Mouse (Mus musculus) midbrain, embryonic 14.5 days (tissue): ENCODE results near the gene Nrros. TPM values are rescaled to one million over a fixed set of nuclear protein-coding genes. Genes with fewer than 3 reads are reported as not detected.
A peak's percentile ranks its signal among the peaks of the same experiment; 100 is the strongest.

Experiments used
- ATAC-seq: fragments of 200-750 bp; cut with Nextera tagmentation; 2 replicates; pipeline ENCODE4 v1.8.0; 2017; ENCODE audit warnings: moderate number of reproducible peaks, moderate library complexity; ENCODE audit not compliant: low FRiP score, low TSS enrichment
- DNase-seq: peaks from one replicate; pipeline ENCODE4 v3.0.0-alpha.2; 2015
- H3K27ac ChIP-seq: fragments of 300-500 bp; sonication (generic); replicated peaks from 2 replicates; pipeline ENCODE4 v1.5.1; 2014; ENCODE audit warnings: mild to moderate bottlenecking, low read depth, low read length, moderate library complexity
- H3K27me3 ChIP-seq: fragments of 300-500 bp; sonication (generic); 2 replicates; pipeline ENCODE4 v1.6.1; 2014; ENCODE audit warnings: low read length, control low read depth, mixed read lengths; ENCODE audit not compliant: control insufficient read depth, insufficient read depth
- H3K36me3 ChIP-seq: fragments of 300-500 bp; sonication (generic); 2 replicates; pipeline ENCODE4 v1.6.1; 2014; ENCODE audit warnings: low read length, control low read depth; ENCODE audit not compliant: control insufficient read depth, insufficient read depth
- H3K4me1 ChIP-seq: fragments of 300-500 bp; sonication (generic); 2 replicates; pipeline ENCODE4 v1.6.1; 2014; ENCODE audit warnings: mild to moderate bottlenecking, antibody characterized with exemption, low read length, control low read depth; ENCODE audit not compliant: control insufficient read depth, insufficient read depth
- H3K4me2 ChIP-seq: fragments of 300-500 bp; sonication (generic); 2 replicates; pipeline ENCODE4 v1.6.1; 2014; ENCODE audit warnings: mild to moderate bottlenecking, low read length, moderate library complexity
- H3K4me3 ChIP-seq: fragments of 300-500 bp; sonication (generic); replicated peaks from 2 replicates; pipeline ENCODE4 v1.5.1; 2014; ENCODE audit warnings: low read depth, low read length
- H3K9ac ChIP-seq: fragments of 300-500 bp; sonication (generic); replicated peaks from 2 replicates; pipeline ENCODE4 v1.6.1; 2014; ENCODE audit warnings: mild to moderate bottlenecking, low read length, moderate library complexity
- H3K9me3 ChIP-seq: fragments of 300-500 bp; sonication (generic); 2 replicates; pipeline ENCODE4 v1.6.1; 2016; ENCODE audit warnings: low read length, control low read depth, mixed read lengths; ENCODE audit not compliant: control insufficient read depth
- WGBS: fragments of 180-500 bp; shearing (Covaris S2); extraction: QIAGEN DNeasy Blood & Tissue Kit; methylation state at CpG from one replicate; pipeline ENCODE4 v1.1.7; 2014; 5-methylcytosine and 5-hydroxymethylcytosine counted together
- polyA plus RNA-seq: library from polyadenylated mRNA; unstranded; fragments of >200 nt; fragmentation: Nextera tagmentation; extraction: Ambion mirVana; gene quantifications from 2 replicates; pipeline ENCODE4 v1.2.1, GENCODE M21; 2014

The Nrros gene
- polyA plus RNA-seq, 1 experiment from 2014 or later = 8.7 TPM

GRCm38 (mm10) chr16:32114968-32115695, 50.3 kb downstream of the Nrros start:
- DNase-seq = peak; percentile 84
- Histone ChIP-seq H3K9ac (no peak overlapping the region), H3K27ac (no peak overlapping the region), H3K36me3 (no peaks in the 10 kb centered on the region), H3K4me3 (no peak overlapping the region), H3K4me2 (no peak overlapping the region; the same call in 1 of the 2 replicates), H3K4me1 (no peaks in the 10 kb centered on the region), H3K27me3 (no peaks in the 10 kb centered on the region), H3K9me3 (no peaks in the 10 kb centered on the region)
- ATAC-seq = no peak
- 20% methylated on average over 15 of the region's 15 CpGs for WGBS

GRCm38 (mm10) chr16:32114406-32114805, 51.0 kb downstream of the Nrros start:
- no peaks in the 10 kb centered on the region for H3K27me3 ChIP-seq
- 87% methylated on average over 10 of the region's 10 CpGs for WGBS

GRCm38 (mm10) chr16:32113541-32114218, 51.7 kb downstream of the Nrros start:
- DNase-seq (peak; percentile 10), ATAC-seq (no peak)
- Histone ChIP-seq H3K4me1 (no peaks in the 10 kb centered on the region), H3K4me3 (no peak overlapping the region), H3K27me3 (no peaks in the 10 kb centered on the region), H3K9ac (no peak overlapping the region), H3K4me2 (no peak overlapping the region), H3K27ac (no peak overlapping the region), H3K9me3 (no peaks in the 10 kb centered on the region), H3K36me3 (0 out of 2 replicates have a peak, but pooled peaks cover 9% of the 10 kb centered on the region)
- 72% methylated on average over 23 of the region's 23 CpGs for WGBS

More at GRCm38 (mm10) chr16:32114406-32114805, 51.0 kb downstream of the Nrros start:
- Histone ChIP-seq H3K9me3 (no peaks in the 10 kb centered on the region), H3K4me3 (no peak overlapping the region), H3K9ac (no peak overlapping the region), H3K4me1 (no peaks in the 10 kb centered on the region), H3K4me2 (no peak overlapping the region), H3K36me3 (0 out of 2 replicates have a peak, but pooled peaks cover 3% of the 10 kb centered on the region), H3K27ac (no peak overlapping the region)
- ATAC-seq (no peak), DNase-seq (no peak)

- Histone ChIP-seq H3K36me3 (peaks cover 31% of the 10 kb centered on the region), H3K27me3 (no peaks in the 10 kb centered on the region), H3K9ac (no peak overlapping the region), H3K4me1 (no peaks in the 10 kb centered on the region), H3K27ac (no peak overlapping the region), H3K4me3 (no peak overlapping the region), H3K4me2 (no peak overlapping the region), H3K9me3 (no peaks in the 10 kb centered on the region)
- WGBS = 74% methylated on average over 15 of the region's 15 CpGs
- DNase-seq = peak; percentile 14
- ATAC-seq = no peak
Measured at GRCm38 (mm10) chr16:32110951-32111699, 54.3 kb downstream of the Nrros start.

GRCm38 (mm10) chr16:32108578-32108977, 56.8 kb downstream of the Nrros start:
- WGBS = 87% methylated on average over 2 of the region's 2 CpGs
- Histone ChIP-seq H3K4me3 (no peak overlapping the region), H3K4me1 (no peaks in the 10 kb centered on the region), H3K4me2 (no peak overlapping the region), H3K27ac (no peak overlapping the region), H3K36me3 (peaks cover 43% of the 10 kb centered on the region), H3K27me3 (no peaks in the 10 kb centered on the region), H3K9ac (no peak overlapping the region), H3K9me3 (no peaks in the 10 kb centered on the region)
- DNase-seq (no peak), ATAC-seq (no peak)

- H3K9me3 ChIP-seq = no peaks in the 10 kb centered on the region
- H3K4me1 ChIP-seq = no peaks in the 10 kb centered on the region
- H3K36me3 ChIP-seq = peaks cover 47% of the 10 kb centered on the region
- no peak overlapping the region for H3K4me3 ChIP-seq
- no peaks in the 10 kb centered on the region for H3K27me3 ChIP-seq
- ATAC-seq = no peak
- no peak overlapping the region for H3K4me2 ChIP-seq
- H3K27ac ChIP-seq = no peak overlapping the region
- H3K9ac ChIP-seq = no peak overlapping the region
- 82% methylated on average over 7 of the region's 7 CpGs for WGBS
- DNase-seq = no peak
Measured at GRCm38 (mm10) chr16:32108170-32108569, 57.2 kb downstream of the Nrros start.

GRCm38 (mm10) chr16:32107342-32108045, 57.9 kb downstream of the Nrros start:
- H3K4me3 ChIP-seq = no peak overlapping the region
- ATAC-seq (no peak), DNase-seq (no peak)
- peaks cover 53% of the 10 kb centered on the region for H3K36me3 ChIP-seq
- H3K9me3 ChIP-seq = no peaks in the 10 kb centered on the region
- no peaks in the 10 kb centered on the region for H3K27me3 ChIP-seq
- no peak overlapping the region for H3K9ac ChIP-seq
- H3K27ac ChIP-seq = no peak overlapping the region
- 93% methylated on average over 12 of the region's 12 CpGs for WGBS
- no peak overlapping the region for H3K4me2 ChIP-seq
- no peaks in the 10 kb centered on the region for H3K4me1 ChIP-seq

GRCm38 (mm10) chr16:32105698-32106097, 59.7 kb downstream of the Nrros start:
- DNase-seq = no peak
- H3K4me3 ChIP-seq = no peak overlapping the region
- H3K4me2 ChIP-seq = no peak overlapping the region
- 82% methylated on average over 1 of the region's 1 CpGs for WGBS
- no peaks in the 10 kb centered on the region for H3K9me3 ChIP-seq
- H3K27me3 ChIP-seq = no peaks in the 10 kb centered on the region
- no peak overlapping the region for H3K27ac ChIP-seq
- no peak overlapping the region for H3K9ac ChIP-seq
- H3K36me3 ChIP-seq = peaks cover 58% of the 10 kb centered on the region
- H3K4me1 ChIP-seq = no peaks in the 10 kb centered on the region
- ATAC-seq = no peak
